Mouse (Mus musculus) heart, adult 2 months (tissue): Measurements from ENCODE around the gene Serpine1.

ENCODE experiments used
- CTCF ChIP-seq: fragments of 200-600 bp; IDR thresholded peaks from 2 replicates; pipeline ENCODE4 v1.8.1; 2022; ENCODE audit warnings: antibody characterized with exemption, mild to moderate bottlenecking, moderate library complexity
- EP300 ChIP-seq: fragments of 200-500 bp; IDR thresholded peaks from 2 replicates; pipeline ENCODE4 v1.6.1; 2011; ENCODE audit warnings: low read depth, low read length, control low read depth; ENCODE audit not compliant: insufficient read depth

- TF ChIP-seq CTCF: no peak
- no peak for TF ChIP-seq EP300
These were observed 30.0 kb upstream of the Serpine1 start for GRCm38 (mm10) chr5:137102078-137102477.
